Mouse (Mus musculus): ENCODE results near the gene Adad2. TPM values are rescaled to one million over a fixed set of nuclear protein-coding genes. Genes with fewer than 3 reads are reported as not detected.

The Adad2 gene
- polyA plus RNA-seq, 2 experiments: 0.38 TPM; not detected in 1

DNA sequence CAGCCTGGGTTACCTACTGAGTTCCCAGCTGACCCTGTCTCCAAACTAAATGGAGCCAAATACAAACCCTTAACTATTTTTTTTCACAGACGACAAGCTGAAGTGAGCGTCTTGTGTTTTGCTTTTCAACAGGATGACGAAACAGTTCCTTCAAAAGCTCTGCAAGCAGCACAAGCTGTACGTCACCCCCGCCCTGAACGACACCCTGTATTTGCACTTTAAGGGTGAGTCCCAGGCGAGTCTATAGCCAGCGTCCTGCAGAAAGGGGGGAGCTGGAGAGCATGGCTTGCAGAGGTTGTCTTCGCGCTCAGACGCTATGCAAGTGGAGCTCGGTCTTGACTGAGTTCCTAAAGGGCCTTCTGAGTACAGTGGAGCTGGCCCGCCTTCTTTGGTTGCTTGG lies 33.5 kb upstream of the Adad2 start:
- TF ChIP-seq POLR2A (IDR thresholded peaks at IDR 0.05; ENCODE audit: borderline replicate concordance, extremely low read depth, insufficient read depth, insufficient read length): no peak
- ATAC-seq (ENCODE audit: low FRiP score, low read depth) (no peak), DNase-seq (ENCODE audit: low spot score) (no peak)
- Histone ChIP-seq H3K27ac (replicated peaks; ENCODE audit: low read depth, low read length) (no peak overlapping the region), H3K9me3 (ENCODE audit: control insufficient read depth, low read length) (no peaks in the 10 kb centered on the region), H3K4me3 (replicated peaks; ENCODE audit: low read length) (no peak overlapping the region), H3K4me2 (replicated peaks; ENCODE audit: low read depth, low read length, severe bottlenecking) (no peak overlapping the region), H3K4me1 (ENCODE audit: control insufficient read depth, insufficient read depth, low read length) (peaks cover 3% of the 10 kb centered on the region; the same call in 1 of the 2 replicates), H3K27me3 (ENCODE audit: control insufficient read depth, insufficient read depth, low read length) (0 out of 2 replicates have a peak, but pooled peaks cover 6% of the 10 kb centered on the region), H3K36me3 (ENCODE audit: control insufficient read depth, insufficient read depth, low read length) (no peaks in the 10 kb centered on the region), H3K9ac (ENCODE audit: low read depth, low read length, severe bottlenecking) (no peak overlapping the region)
- WGBS: 32% methylated on average over 13 of the region's 13 CpGs

DNA sequence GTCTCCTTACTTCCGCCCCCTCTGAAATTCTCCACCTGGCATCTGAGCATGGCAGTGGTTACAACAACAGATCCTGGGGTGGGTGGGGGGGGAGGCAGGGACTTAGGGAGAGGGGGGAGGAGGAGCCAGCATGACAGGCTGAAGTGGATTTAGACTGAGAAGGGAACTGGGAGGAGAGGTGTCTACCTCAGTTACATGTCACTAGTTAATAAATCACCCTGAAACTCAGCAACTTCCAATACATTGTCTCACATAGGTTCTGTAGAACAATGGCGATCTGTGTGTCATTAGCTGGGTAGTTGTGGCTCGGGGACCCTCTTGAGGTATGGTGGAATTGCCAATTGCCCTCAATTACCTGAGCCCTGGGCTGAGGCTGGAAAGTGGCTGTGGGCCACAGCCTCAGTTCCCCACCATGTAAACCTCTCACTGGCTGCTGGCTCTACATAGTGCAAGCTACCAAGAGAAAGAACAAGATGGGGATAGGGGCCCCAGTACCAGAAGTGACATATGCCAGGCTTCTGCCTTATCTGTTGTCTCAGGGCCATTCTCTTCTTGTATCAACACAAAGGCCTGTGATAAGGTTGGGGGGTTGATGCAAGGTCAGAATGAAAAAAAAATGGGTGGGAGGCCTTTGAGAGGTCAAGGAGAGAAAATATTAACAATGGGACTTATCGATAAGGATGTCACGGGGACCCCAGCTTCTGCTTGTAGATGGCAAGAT lies 31.9 kb upstream of the Adad2 start:
- 0 out of 2 replicates have a peak, but pooled peaks cover 6% of the 10 kb centered on the region for H3K27me3 ChIP-seq (ENCODE audit: control insufficient read depth, insufficient read depth, low read length)
- H3K27ac ChIP-seq (replicated peaks; ENCODE audit: low read depth, low read length): no peak overlapping the region
- no peak overlapping the region for H3K9ac ChIP-seq (ENCODE audit: low read depth, low read length, severe bottlenecking)
- H3K4me3 ChIP-seq (replicated peaks; ENCODE audit: low read length): no peak overlapping the region
- no peak for TF ChIP-seq POLR2A (IDR thresholded peaks at IDR 0.05; ENCODE audit: borderline replicate concordance, extremely low read depth, insufficient read depth, insufficient read length)
- no peak overlapping the region for H3K4me2 ChIP-seq (replicated peaks; ENCODE audit: low read depth, low read length, severe bottlenecking)
- no peaks in the 10 kb centered on the region for H3K36me3 ChIP-seq (ENCODE audit: control insufficient read depth, insufficient read depth, low read length)
- no peak for DNase-seq (ENCODE audit: low spot score)
- no peaks in the 10 kb centered on the region for H3K4me1 ChIP-seq (ENCODE audit: control insufficient read depth, insufficient read depth, low read length)
- WGBS: 84% methylated on average over 5 of the region's 5 CpGs
- no peak for ATAC-seq (ENCODE audit: low FRiP score, low read depth)
- H3K9me3 ChIP-seq (ENCODE audit: control insufficient read depth, low read length): no peaks in the 10 kb centered on the region

DNA sequence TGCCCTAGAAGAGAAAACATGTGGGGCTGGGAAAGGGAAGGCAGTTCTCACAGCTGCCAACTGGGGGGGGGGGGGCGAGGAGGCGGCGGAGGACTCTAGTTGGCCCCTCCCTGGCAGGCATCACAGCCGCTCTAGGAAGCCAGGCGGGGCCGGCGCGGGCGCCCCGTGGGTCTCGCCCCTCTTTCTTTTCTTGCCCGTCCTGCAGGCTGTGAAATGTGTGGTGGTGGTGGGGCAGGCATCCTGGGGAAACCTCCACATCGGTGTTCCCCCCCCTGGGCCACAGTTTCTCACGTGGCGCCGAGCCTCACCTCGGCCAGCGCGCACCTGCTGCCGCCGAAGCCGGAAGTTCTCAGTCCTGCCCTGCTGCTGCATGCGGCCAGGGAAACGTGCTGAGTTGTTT lies 26.6 kb upstream of the Adad2 start:
- Histone ChIP-seq H3K4me3 (replicated peaks; ENCODE audit: low read length) (peak overlapping the region; percentile 31), H3K27me3 (ENCODE audit: control insufficient read depth, insufficient read depth, low read length) (no peaks in the 10 kb centered on the region), H3K4me1 (ENCODE audit: control insufficient read depth, insufficient read depth, low read length) (no peaks in the 10 kb centered on the region), H3K27ac (replicated peaks; ENCODE audit: low read depth, low read length) (no peak overlapping the region), H3K36me3 (ENCODE audit: control insufficient read depth, insufficient read depth, low read length) (no peaks in the 10 kb centered on the region), H3K9ac (ENCODE audit: low read depth, low read length, severe bottlenecking) (peak overlapping the region; percentile 47), H3K4me2 (replicated peaks; ENCODE audit: low read depth, low read length, severe bottlenecking) (peak overlapping the region; percentile 53), H3K9me3 (ENCODE audit: control insufficient read depth, low read length) (no peaks in the 10 kb centered on the region)
- DNase-seq (ENCODE audit: low spot score) (peak; percentile 16), ATAC-seq (ENCODE audit: low FRiP score, low read depth) (no peak)
- TF ChIP-seq POLR2A (IDR thresholded peaks at IDR 0.05; ENCODE audit: borderline replicate concordance, extremely low read depth, insufficient read depth, insufficient read length): no peak
- 13% methylated on average over 24 of the region's 24 CpGs for WGBS

- WGBS: 67% methylated on average over 4 of the region's 4 CpGs
- Histone ChIP-seq H3K9me3 (ENCODE audit: control insufficient read depth, low read length) (no peaks in the 10 kb centered on the region), H3K4me1 (ENCODE audit: control insufficient read depth, insufficient read depth, low read length) (no peaks in the 10 kb centered on the region), H3K4me2 (replicated peaks; ENCODE audit: low read depth, low read length, severe bottlenecking) (no peak overlapping the region), H3K4me3 (replicated peaks; ENCODE audit: low read length) (no peak overlapping the region), H3K27me3 (ENCODE audit: control insufficient read depth, insufficient read depth, low read length) (no peaks in the 10 kb centered on the region), H3K27ac (replicated peaks; ENCODE audit: low read depth, low read length) (no peak overlapping the region), H3K9ac (ENCODE audit: low read depth, low read length, severe bottlenecking) (no peak overlapping the region), H3K36me3 (ENCODE audit: control insufficient read depth, insufficient read depth, low read length) (no peaks in the 10 kb centered on the region)
- DNase-seq (ENCODE audit: low spot score) (no peak), ATAC-seq (ENCODE audit: low FRiP score, low read depth) (no peak)
- TF ChIP-seq POLR2A (IDR thresholded peaks at IDR 0.05; ENCODE audit: borderline replicate concordance, extremely low read depth, insufficient read depth, insufficient read length): no peak
Measured at GRCm38 (mm10) chr8:119588321-119588720, 24.2 kb upstream of the Adad2 start.

DNA sequence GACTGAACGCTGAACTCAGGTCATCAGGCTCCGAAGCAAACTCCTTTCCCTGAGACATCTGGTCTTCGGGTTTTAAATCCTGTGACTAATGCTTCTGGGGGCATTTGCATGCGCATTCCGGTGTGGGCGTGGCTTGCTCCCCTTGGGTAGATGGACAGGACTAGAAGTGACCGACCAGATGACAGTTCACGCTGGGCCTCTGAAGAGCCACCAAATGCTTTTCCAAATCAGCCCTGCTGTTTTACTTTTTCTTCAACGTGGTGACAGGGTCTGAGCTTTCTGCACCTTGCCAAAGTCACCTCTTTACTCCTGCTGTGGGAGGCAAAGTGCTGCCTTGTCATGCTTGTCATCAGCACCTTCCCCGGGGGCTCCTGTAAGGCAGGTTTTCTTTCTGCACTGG lies 23.7 kb upstream of the Adad2 start:
- Histone ChIP-seq H3K27me3 (ENCODE audit: control insufficient read depth, insufficient read depth, low read length) (no peaks in the 10 kb centered on the region), H3K4me1 (ENCODE audit: control insufficient read depth, insufficient read depth, low read length) (no peaks in the 10 kb centered on the region), H3K9ac (ENCODE audit: low read depth, low read length, severe bottlenecking) (no peak overlapping the region), H3K4me3 (replicated peaks; ENCODE audit: low read length) (no peak overlapping the region), H3K27ac (replicated peaks; ENCODE audit: low read depth, low read length) (no peak overlapping the region), H3K9me3 (ENCODE audit: control insufficient read depth, low read length) (no peaks in the 10 kb centered on the region), H3K36me3 (ENCODE audit: control insufficient read depth, insufficient read depth, low read length) (no peaks in the 10 kb centered on the region), H3K4me2 (replicated peaks; ENCODE audit: low read depth, low read length, severe bottlenecking) (no peak overlapping the region)
- DNase-seq (ENCODE audit: low spot score): no peak
- 15% methylated on average over 10 of the region's 10 CpGs for WGBS
- ATAC-seq (ENCODE audit: low FRiP score, low read depth): no peak
- no peak for TF ChIP-seq POLR2A (IDR thresholded peaks at IDR 0.05; ENCODE audit: borderline replicate concordance, extremely low read depth, insufficient read depth, insufficient read length)

Measured in limb, embryonic 14.5 days (tissue).